Mouse (Mus musculus) telencephalon, adult 2 months (tissue): ENCODE measurements around the gene Plekha6.

ENCODE experiments used
- DNase-seq: peaks from one replicate; pipeline ENCODE4 v3.0.0-alpha.2; 2011; ENCODE audit warnings: low read depth, low spot score

Gene Plekha6

DNA sequence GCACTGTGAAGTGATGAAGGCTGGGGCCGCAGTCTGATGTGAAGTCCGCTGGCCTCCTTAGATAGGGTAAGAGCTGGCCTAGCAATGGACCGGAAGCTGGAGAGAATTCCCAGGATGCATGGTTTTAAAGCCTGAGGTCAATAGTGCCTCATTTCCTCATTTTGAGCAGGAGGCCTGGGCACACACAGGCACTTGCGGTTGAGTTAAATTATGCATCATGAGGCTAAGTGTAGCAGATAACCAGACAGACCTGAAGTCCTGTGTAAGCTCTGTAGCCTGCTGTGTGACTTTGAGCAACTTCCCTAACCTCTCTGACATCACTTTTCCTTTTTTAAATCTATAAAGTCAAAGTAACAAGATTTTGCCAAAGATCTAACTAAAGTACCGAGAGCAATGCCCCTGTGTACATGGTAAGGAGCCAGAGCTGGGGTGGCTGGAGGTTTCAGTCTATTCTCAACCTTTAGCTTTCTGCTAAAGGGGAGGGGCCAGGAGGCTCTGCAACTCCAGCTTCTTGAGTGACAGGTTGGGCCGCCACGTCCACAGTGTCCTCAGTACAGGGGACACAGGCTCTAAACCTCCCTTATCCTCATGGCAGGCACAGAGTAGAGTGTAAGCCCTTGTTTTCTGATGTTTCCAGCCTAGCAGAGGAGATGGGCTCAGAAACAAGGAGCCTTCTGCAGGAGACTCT lies 50.8 kb downstream of the Plekha6 start:
- no peak for DNase-seq

DNA sequence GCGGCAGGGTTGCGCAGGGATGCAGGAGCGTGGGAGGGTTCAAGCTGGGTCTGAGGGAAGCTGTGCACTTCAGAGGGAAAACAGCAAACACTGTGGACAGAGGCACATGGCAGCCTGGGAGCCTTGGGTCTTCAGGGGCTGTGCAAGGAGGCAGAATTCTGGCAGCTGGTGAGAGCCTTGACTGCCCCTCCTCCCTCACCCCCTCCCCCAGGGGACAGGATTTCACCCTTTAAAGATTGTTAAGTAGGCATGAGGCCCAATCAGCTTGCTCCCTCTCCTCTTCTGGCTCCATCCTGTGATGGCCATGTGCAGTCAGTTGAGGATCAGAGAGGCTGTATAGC lies 51.3 kb downstream of the Plekha6 start:
- no peak for DNase-seq

DNA sequence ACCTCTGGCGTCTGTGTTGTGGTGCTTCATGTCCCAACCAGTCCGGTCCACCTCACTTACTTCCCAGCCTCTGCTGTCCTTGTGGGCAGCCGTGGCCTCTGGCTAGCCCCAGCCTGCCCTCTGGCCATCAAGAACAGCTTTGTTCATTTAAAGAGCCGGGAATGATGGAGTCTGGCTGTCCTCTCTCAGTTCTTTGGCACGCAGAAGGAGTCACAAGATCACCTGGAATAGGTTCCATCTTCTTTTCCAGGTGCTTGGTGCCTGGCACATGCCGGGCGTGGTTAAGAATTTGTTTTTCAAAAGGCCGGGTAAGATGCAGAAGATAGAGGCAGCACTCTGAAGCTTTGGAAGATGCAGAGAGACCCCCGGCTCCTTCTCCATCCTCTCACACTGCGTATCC lies 51.7 kb downstream of the Plekha6 start:
- DNase-seq, result no peak

DNA sequence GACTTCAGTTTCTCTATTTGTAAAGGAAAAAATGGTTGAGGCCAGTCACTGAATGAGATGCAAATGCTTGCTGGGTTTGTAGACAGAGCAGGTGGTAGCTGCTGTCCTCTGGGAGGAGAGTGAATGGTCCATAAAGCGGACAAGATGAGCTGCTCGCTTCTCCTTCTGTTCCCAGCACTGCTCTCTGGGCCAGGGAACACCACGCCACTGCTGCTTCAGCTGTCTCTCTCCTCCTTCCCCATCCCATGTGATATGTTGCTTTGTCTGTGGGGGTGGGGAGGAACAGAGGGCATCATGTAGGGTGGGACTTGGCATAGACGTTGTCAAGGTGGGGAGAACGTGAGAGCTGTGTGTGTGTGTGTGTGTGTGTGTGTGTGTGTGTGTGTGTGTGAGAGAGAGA lies 53.0 kb downstream of the Plekha6 start:
- DNase-seq, result no peak

DNA sequence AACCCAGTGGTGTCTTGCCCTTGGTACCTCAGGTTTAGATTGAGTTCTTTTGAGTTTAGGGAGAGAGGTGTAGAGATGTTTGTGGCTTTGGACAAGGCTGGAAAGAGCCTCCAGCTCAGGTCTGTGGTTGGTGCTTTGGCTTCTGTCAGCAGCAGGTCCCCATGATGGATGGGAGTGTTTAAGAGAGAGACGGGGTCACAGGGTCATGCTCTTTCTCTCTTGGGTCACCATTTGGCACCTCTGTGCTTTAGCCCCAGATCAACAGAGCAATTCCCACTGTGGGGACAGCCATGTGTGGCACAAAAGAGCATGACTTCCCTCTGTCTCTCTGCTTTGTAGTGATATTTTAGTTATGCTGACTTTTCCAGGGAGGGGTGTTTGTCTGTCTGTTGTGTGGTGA lies 55.1 kb downstream of the Plekha6 start:
- DNase-seq, result no peak

DNA sequence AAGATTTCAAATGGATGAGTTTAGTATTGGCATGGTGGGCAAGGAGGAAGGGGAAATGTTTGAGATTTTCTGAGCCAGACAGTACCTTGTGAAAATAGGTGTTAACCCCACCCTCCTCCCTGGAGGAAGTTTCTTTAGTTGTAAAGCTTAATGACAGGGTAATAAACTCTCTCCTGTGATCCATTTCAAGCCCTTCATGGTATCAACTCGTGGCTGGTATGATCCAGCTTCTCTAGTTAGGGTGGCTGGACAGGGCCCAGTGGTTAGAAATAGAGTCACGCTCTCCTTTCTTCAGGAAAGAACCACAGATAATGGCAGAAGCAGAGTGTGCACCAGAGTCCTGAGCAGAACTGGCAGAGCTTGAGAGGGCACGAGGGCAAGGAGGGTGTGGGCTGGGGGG lies 57.4 kb downstream of the Plekha6 start:
- no peak for DNase-seq

DNA sequence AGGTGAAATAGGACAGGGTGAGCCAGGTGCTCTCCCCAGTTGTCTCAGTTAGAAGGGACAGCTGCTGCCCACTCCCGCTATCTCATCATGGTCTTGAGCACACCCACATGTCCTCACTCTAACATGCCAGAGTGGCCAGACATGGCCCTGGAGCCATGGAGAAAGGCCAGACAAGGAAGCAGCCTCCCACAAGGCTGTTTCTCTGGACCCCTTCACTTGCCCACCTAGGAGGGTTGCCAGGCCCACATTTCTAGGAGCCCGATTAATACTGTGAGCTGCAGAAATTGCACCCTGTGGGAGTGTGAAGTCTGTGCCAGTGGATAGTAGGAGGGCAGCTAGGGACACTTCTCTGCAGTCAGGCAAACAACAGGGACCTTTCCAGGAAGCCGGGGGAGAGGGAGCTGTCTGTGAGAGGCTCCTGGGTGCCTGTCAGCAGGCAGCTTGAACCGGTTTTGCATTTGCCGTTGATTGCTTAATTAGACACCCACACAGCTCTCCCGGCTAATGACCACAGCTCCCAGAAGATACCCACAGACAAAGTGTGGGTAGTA lies 58.5 kb downstream of the Plekha6 start:
- DNase-seq, result no peak

DNA sequence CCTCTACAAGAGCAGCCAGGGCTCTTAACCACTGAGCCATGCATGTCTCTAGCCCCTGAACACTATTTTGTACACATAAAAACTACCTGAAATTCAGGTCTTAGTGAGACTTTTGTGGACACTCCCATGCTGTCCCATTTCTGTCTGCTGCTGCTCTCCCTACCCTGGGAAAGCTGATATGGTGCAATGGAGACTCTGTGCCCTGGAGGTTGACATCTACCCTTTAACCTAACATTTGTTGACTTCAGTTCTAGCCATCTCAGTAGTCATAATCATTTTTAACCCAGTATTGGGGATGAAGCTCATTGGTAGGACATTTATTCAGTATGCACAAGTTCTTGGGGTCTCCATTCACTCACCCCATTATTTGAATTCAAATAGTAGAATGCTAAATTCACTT lies 60.7 kb downstream of the Plekha6 start:
- no peak for DNase-seq

DNA sequence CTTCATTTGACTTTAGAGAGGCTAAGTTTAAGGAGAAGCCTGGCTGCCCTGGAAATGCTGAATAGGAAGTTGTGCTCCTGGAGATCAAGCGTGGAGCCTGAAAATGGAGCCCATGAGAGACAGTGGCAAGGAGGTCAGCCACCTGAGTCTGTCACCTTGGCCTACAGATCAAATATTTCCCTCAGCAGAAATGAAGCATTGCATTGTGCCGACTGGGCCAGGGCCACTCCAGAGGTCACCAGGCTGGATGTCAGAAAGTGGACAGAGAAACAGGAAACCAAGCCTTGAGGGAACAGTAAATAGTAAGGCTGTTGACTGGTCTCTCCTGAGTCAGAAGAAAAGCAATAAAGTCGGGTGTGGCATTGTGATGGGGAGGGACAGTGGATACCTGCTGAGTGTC lies 61.1 kb downstream of the Plekha6 start:
- DNase-seq, result no peak

DNA sequence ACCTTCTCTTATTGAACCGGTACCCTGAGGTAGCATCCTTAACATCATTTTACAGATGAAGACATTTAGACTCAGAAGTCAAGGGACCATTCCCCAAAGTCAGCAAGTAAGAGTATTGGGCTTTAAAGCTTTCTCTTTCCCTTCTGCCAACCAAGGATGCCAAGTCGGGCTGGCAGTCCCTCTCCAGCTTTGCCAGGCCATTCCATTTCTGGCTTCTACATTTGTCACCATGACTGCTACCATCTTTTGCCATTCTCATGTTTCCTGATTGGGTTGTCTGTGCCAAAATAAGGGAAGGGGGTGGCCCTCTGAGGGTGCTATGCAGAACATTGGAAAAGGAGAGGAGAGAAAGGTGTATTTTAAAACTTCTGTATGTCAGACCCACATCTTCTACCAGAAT lies 61.6 kb downstream of the Plekha6 start:
- no peak for DNase-seq

DNA sequence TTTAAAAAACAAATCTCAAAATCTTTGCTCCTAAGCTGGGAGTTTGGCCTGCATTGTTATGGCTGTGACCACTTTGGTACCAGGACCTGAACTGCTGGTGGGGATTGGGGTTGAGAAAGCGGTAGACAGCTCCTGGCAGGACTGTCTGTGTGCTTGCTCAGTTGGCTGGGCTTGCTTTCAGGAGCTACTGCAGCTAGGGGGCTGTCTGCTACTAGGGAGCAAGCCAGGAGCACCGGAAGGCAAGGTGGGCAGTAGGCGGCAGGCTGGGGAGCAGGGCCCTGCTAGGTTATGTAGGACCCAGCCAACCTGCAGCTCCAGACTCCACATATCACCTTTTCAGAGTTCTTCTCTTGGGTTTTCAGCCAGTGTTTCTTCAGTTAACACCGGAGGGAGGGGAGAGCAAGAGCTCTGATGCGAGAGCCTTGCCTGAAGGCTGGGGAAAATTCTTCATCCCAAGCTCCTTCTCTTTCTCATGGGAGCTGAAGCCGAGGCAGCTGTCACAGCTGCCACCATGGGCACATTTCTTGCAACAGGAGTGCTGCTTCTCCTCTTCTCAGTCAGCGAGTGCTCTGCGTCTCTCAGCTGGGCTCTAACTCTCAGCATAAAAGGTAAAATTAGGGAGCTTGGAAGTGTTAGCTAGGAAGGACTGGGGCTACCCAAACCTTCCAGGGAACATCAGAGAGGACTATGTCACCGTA lies 62.1 kb downstream of the Plekha6 start:
- DNase-seq, result no peak

DNA sequence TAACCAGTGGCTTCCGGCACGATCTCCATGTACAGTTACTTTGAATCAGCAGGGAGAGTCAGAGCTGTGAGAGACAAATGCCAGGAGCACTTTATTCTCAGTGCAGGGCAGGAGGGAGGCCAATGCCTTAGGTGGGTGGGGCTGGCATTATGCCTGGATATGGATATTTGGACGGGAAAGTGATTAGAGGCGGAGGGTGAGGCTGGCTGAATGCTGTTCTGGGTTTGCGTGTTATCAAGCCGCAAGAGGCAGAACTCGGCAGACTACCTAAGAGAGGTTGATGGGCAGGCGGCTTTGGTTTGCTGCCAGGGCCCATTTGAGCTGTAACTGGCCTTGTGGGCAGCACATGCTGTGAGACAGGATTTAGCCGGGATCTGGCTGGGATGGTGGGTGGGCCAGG lies 62.9 kb downstream of the Plekha6 start:
- peak; percentile 61 for DNase-seq

DNA sequence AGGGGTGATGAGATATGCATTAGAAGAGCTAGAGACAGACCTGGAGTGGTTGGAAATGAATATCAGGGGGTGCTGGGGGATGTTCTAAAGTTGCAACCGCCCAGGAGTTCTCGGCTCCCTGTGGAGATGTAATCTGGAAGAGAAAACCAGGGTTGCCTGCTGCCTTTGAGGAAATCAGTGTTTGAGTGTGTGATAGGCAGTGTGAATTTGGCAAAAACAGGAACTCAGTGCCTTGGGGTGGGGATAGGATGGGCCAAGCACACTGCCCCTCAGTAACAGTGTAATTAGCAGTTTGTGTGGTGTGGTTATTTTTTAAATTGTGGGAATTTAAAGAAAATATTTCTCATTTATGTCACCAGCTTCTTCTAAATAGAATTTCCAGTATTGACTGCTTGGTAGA lies 63.4 kb downstream of the Plekha6 start:
- DNase-seq, result no peak

DNA sequence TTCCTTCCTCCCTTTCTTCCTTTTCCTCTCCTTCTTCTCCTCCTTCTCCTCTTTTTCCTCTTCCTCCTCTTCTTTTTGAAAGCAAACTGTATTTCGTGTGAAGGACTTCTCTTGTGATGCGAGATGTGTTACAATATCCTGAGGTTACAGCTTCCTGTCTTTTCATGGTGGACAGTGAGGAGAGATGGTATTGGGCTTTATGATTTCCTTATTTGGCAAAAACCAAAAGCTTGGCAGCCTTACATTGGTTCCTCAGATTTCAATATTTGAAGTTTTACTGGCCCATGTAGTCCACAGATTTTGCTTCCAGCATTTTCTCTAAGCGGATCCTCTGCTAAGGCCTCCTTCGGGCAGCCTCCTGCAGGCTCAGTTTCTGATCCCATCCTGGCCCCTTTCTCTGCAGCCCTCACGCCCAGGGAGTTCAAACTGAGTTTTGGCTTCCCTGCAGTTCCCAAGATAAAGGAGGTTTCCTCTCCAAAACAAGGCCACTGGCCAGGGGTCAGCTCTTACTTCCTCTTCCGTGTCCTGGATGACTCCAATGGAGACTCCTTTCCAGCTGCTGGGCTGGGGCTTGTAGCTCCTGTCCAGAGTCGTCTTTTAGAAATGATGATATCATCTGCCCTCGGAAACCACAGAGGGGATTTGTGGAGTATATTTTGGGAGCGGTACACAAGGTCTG lies 64.9 kb downstream of the Plekha6 start:
- DNase-seq, result no peak

DNA sequence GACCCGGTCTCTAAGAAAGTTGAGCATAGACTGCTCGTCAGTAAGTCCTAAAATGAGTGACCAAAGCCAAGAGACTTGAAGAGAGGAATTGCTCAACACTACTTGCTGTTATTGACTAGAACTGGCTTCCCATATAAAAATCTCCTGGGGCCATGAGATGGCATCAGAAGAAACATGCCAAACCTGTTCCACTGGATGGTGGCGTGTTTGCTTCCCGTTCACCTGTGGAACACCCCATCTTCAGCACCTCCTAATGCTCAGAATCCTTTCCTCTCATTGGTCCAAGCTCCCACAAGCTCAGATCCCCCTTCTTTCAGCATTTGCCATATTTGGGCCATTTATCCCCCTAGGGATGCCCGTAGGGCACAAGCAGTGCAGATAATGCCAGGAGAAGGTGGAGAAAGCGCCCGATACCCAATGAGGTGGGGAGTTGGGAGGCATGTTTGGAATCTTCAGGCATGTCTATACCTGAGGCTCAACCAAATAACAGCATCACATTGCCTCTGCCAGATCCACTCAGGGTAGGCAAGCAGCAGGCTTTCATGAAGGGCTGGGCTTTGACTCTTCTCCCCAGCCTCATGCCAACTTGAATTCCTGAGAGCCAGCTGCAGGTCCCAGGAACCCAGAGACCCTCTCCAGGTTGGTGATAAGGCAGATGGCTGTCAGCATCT lies 67.6 kb downstream of the Plekha6 start:
- DNase-seq, result no peak

DNA sequence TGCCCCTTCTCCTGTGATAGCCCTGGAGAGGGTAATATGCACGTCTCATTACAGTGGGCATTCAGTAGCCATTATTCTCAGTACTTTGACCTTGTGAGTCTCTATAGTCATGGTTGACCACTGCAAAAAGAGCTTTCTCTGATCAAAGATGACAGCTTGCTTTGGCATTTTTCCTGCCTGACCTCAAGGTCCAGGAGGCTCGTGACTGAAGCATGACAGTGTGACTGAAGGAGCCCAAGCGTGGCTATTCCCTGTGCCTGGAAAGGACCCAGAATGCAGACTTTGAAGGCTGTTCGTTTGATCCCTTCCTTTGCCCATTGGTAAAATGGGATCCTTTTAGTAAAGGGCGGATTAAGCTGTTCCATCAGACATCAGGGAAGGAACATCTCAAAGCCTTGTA lies 71.9 kb downstream of the Plekha6 start:
- no peak for DNase-seq

DNA sequence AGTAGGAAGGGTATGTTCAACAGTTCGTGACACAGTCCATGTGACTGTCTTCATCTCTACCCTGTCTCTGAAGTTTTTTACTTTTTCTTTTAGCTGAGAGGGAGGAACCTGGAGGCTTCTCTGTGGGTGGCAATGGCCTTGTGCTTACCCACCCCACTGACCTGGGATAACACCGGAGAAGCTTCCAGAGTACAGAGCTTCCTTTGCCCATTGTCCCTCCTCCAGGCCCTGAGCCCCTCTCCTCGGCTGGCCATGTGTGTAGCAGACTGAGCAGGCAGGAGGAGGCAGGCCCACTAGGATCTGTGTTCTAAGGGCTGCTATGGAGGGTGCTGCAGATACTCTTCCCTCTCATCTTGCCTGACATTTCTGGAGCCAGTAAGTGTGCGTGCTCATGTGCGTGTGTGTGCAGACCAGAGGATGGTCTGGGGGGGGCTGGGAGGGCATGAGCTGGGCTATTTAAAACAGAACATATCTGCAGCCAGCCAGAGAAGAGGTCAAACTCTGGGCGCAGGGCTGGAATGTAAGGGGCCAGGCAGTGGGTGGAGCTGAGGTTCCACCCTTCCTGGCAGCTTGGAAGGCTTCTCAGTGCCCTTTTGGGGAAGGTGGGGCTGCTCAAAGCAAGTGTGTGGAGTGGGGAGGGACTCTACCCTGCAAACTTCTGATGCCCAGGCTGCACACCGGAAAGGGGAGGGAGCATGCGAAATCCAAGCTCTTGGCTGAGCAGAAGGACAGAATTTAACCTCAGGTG lies 72.9 kb downstream of the Plekha6 start:
- DNase-seq, result no peak

DNA sequence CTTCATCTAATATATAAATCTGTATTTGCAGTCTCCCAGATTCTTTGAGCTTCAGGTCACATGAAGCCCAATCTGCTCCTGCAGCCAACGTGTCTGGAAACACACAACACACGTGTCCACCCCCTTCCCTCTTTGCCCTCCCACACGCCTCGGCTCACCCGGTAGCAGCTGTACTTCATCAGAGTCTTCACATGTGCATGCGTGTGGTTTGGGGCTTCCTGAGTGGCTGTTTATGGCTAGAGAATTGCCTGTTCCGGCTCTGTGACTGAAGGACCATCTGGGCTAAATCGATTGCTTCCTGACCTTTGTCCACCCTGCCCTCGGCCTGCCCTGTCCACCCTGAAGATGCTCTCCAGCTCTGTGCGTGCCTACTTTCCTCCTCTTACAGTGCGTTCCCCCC lies 73.7 kb downstream of the Plekha6 start:
- DNase-seq, result peak; percentile 66

DNA sequence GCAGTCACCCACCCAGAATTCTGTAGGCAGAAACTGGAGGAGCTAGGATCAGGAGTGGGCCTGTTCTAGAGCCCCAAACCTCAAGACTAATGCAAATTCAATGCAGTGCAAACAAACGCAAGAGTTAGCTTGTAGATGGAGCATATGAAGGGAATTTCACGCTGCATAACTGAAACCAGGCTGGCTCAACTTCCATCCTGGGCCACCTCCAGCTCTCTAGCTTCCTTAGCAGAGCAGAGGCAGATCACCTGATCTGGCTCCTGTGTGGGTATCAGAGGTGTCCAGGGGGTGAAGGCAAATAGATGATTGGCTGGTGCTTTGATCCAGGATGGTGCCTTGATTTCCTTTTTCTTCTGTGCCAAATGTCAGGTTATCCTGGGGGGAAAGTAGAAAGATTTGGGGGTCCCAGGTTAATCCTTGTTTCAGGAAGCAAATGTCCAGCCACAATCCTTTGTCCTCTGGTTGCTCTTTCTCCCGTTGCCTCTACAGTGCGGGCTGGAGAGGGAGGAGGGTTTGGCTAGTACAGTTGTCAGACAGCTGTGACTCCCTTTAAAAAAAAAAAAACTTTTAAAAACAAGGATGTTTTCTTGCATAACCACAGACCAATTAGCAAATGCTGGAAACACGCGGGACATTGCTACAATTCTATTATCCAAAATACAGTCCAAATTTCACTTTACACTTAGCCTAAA lies 75.3 kb downstream of the Plekha6 start:
- DNase-seq, result peak; percentile 78

DNA sequence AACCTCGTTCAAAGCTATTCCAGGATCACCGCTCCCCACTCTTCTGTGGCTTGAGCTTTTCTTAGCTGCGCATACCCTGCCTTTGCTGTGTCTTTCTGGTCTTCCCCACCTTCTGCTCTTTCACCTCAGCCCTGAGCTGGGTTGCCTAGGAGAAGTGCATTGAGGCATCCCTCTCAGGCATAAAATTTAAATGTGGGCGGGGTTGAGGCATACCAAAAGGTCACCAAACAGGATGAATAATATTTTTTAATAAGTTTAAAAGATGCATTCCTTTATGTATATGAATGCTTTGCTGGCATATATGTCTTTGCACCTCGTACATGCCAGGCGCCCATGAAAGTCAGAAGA lies 75.8 kb downstream of the Plekha6 start:
- DNase-seq, result no peak

DNA sequence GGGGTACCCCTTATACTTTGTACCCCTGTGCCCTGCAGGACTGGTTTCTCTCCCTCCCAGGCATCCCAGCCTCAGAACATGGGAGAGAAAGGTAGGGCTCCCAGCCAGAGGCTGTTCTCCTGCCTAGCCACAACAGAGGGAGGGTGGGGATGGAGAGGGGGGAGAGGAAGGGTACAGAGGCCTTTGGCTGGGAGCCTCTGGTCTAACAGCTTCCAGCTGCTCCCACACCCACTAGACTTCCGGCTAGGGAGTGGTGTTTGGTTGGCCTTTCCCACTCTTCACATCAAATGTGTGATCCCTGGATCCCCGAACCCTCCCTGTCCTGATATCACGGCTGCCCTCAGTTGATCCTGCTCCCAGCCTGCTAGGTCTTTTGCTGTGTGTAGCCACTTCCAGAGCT lies 76.9 kb downstream of the Plekha6 start:
- no peak for DNase-seq
